Mouse (Mus musculus): ENCODE results near the gene Jarid2.
A peak's percentile ranks its signal among the peaks of the same experiment; 100 is the strongest.

GRCm38 (mm10) chr13:44915945-44916344 lies 186.7 kb downstream of the Jarid2 start:
- TF ChIP-seq CTCF (conservative IDR thresholded peaks at IDR 0.05; ENCODE audit: insufficient read depth, insufficient read length, low read depth, low read length) = peak; percentile 35; the same call in 1 of the 2 replicates
- no peak for TF ChIP-seq POLR2A (IDR thresholded peaks at IDR 0.05; ENCODE audit: low read depth, low read length)
